Mouse (Mus musculus): Measurements from ENCODE around the gene Hsp90aa1.
"Not testable (repeated sequence)": the region's sequence is repeated elsewhere in the genome, so short reads cannot be mapped to it uniquely, and the experiment has no call there.

- not testable (repeated sequence) for TF ChIP-seq CTCF (IDR thresholded peaks at IDR 0.05; ENCODE audit: control insufficient read depth, insufficient read depth, low read length); POLR2A (IDR thresholded peaks at IDR 0.05; ENCODE audit: borderline replicate concordance, control insufficient read depth, low read depth, low read length)
Observed at GRCm38 (mm10) chr12:110733254-110733653, 30.7 kb upstream of the Hsp90aa1 start.

Measured in bone marrow, adult 2 months (tissue).